8 mouse cellular contexts compared by ENCODE assay signal in the genomic region with DNA sequence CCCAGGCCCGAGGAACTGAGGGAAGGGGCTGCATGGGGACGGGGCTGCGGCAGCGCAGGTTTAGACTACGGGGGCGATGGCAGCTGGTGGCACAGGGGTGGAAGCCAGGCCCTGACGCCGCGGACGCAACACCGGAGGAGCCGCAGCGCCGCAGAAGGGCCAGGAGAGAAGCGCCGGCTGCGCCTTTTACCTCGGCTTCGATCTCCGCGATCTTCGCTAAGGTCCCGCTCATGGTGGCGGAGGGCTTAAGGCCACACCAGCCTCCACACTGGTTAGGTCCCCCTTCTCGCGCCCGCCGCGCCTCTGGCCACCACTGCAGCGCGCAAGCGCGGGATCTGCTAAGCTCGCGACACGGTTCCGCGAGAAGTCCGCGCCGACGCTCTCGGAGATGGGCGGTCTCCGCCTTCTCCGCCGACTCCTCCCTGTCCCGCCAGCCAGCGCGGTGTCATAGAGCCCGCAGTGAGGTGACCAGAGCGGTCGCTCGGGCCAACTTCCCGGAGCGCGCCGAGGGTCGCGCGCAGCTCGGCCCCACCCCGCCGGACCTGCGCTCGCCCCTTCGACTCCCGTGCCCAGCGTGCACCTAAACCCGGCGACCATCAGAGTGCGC. TPM values are rescaled to one million over a fixed set of nuclear protein-coding genes. Genes with fewer than 3 reads are reported as not detected.
DNase-seq lines count a peak whose midpoint lies in the region; ATAC-seq and TF ChIP-seq lines count a peak whose summit lies in the region.

Gene Drg1, minus strand, starts transcription at position 337 of the 607 bp plus-strand sequence.

- H3K9me3 ChIP-seq in hindbrain, postnatal 0 days (ENCODE audit: low read length): no peaks in the 10 kb centered on the region

- under 1% methylated on average over 66 of the region's 72 CpGs for WGBS in hindbrain, postnatal 0 days

- peaks cover 4% of the 10 kb centered on the region; the same call in 1 of the 2 replicates for H3K4me1 ChIP-seq in hindbrain, postnatal 0 days (ENCODE audit: insufficient read depth, low read length)

- peaks cover 14% of the 10 kb centered on the region for H3K36me3 ChIP-seq in hindbrain, postnatal 0 days (ENCODE audit: insufficient read depth, low read length)

- H3K4me2 ChIP-seq in hindbrain, postnatal 0 days (ENCODE audit: low read depth, low read length): peak within 1 kb of the TSS; percentile 76

- peak within 1 kb of the TSS; percentile 95 for H3K27ac ChIP-seq in gastrocnemius, adult 2 months
- H3K27ac ChIP-seq in hindbrain, postnatal 0 days: peak within 1 kb of the TSS; percentile 89
- peak within 1 kb of the TSS; percentile 91 for H3K27ac ChIP-seq in left cerebral cortex, adult 2 months

- ATAC-seq in common myeloid progenitor, adult 5-6 weeks (replicated peaks; ENCODE audit: low read depth, poor library complexity, severe bottlenecking): peak; percentile 97
- ATAC-seq in hindbrain, postnatal 0 days: peak; percentile 99
- peak; percentile 99 for ATAC-seq in megakaryocyte, adult 5-6 weeks (ENCODE audit: poor library complexity, severe bottlenecking)

- TF ChIP-seq CTCF in gastrocnemius, adult 2 months (IDR thresholded peaks at IDR 0.05): peak; percentile 6; the same call in 1 of the 2 replicates
- no peak for TF ChIP-seq CTCF in hindbrain, postnatal 0 days (IDR thresholded peaks at IDR 0.05; ENCODE audit: low read depth)
- no peak; the same call in 1 of the 2 replicates for TF ChIP-seq CTCF in left cerebral cortex, adult 2 months (IDR thresholded peaks at IDR 0.05)

- peak; percentile 99 for DNase-seq in ZHBTc4 (ENCODE audit: low read depth, low spot score)
- peak; percentile 97 for DNase-seq in gastrocnemius, adult 2 months
- DNase-seq in hindbrain, postnatal 0 days (ENCODE audit: low spot score): peak; percentile 99
- peak; percentile 91 to 92 for DNase-seq in left cerebral cortex, adult 2 months (ENCODE audit: extremely low spot score in 1 of 2, low spot score in 2 of 2)
- DNase-seq in right cerebral cortex, adult 2 months (ENCODE audit: low spot score in 2 of 2): peak; percentile 91
- peak; percentile 95 for DNase-seq in urinary bladder, postnatal 14 days (ENCODE audit: low spot score)

- intact Hi-C loops in gastrocnemius, adult 2 months (cut with DNase I): loop anchor here (1.0 kb wide), 1 partner anchor 23 kb away; no protein-coding TSS in a partner anchor
- intact Hi-C loops in left cerebral cortex, adult 2 months (cut with DNase I): loop anchor here (1.0 kb wide), 1 partner anchor 24 kb away; no protein-coding TSS in a partner anchor

- peak within 1 kb of the TSS; percentile 86 for H3K4me3 ChIP-seq in gastrocnemius, adult 2 months
- peak within 1 kb of the TSS; percentile 68 for H3K4me3 ChIP-seq in hindbrain, postnatal 0 days (ENCODE audit: low read length)
- H3K4me3 ChIP-seq in left cerebral cortex, adult 2 months: peak within 1 kb of the TSS; percentile 97

- no peaks in the 10 kb centered on the region for H3K27me3 ChIP-seq in hindbrain, postnatal 0 days (ENCODE audit: insufficient read depth, low read length)

- peak within 1 kb of the TSS; percentile 92 for H3K9ac ChIP-seq in hindbrain, postnatal 0 days (replicated peaks; ENCODE audit: low read length)

RNA-seq across cellular contexts. Expression of gene Drg1, which starts in this region (rescaled TPM):
- 277 and 286 TPM in 2 replicates for total RNA-seq in common myeloid progenitor, adult 5-6 weeks (2017)
- total RNA-seq in gastrocnemius, adult 2 months (2021): 10 to 100 TPM; 44.1 to 45.0 TPM
- total RNA-seq in hindbrain, postnatal 0 days (2014; rRNA removed): 62.3 and 73.1 TPM in 2 replicates
- polyA plus RNA-seq in hindbrain, postnatal 0 days (2015; fragmentation: Nextera tagmentation; extraction: Ambion mirVana): 176 and 186 TPM in 2 replicates
- total RNA-seq in left cerebral cortex, adult 2 months (2021): 10 to 100 TPM; 79.5 to 92.1 TPM
- 127 and 137 TPM in 2 replicates for total RNA-seq in megakaryocyte, adult 5-6 weeks (2015)
- 119 and 124 TPM in 2 replicates for total RNA-seq in megakaryocyte, adult 5-6 weeks (2017)

Comparison
In these comparisons a context has a peak if more than half of its experiments do, and no peak if none do; other contexts are left out.
1. Peak in every context shown above with its lines: DNase-seq, ATAC-seq, H3K4me3 ChIP-seq and H3K27ac ChIP-seq.